Mouse (Mus musculus) liver, embryonic 11.5 days (tissue): ENCODE measurements at regions not wholly inside any gene's neighbourhood (a gene's known extent, or its start where the extent isn't known, plus 50 kb on each side); places are given as distances from the start of the nearest gene placed in this dataset.

Experiments
- ATAC-seq: fragments of 200-750 bp; cut with Nextera tagmentation; replicated peaks from 2 replicates; pipeline ENCODE4 v1.8.0; 2017; ENCODE audit warnings: moderate number of reproducible peaks, mild to moderate bottlenecking, moderate TSS enrichment, moderate library complexity; ENCODE audit not compliant: low FRiP score
- DNase-seq: peaks from one replicate; pipeline ENCODE4 v3.0.0-alpha.2; 2017; ENCODE audit warnings: low spot score
- H3K27ac ChIP-seq: fragments of 300-500 bp; sonication (generic); 2 replicates; pipeline ENCODE4 v1.5.1; 2014; ENCODE audit warnings: mild to moderate bottlenecking, low read depth, low read length, control low read depth
- H3K27me3 ChIP-seq: fragments of 300-500 bp; sonication (generic); replicated peaks from 2 replicates; pipeline ENCODE4 v1.6.1; 2014; ENCODE audit warnings: low read length, mixed read lengths; ENCODE audit not compliant: control insufficient read depth, insufficient read depth
- H3K36me3 ChIP-seq: fragments of 300-500 bp; sonication (generic); 2 replicates; pipeline ENCODE4 v1.6.1; 2014; ENCODE audit warnings: mild to moderate bottlenecking, low read length, moderate library complexity, mixed read lengths; ENCODE audit not compliant: control insufficient read depth, insufficient read depth
- H3K4me1 ChIP-seq: fragments of 300-500 bp; sonication (generic); replicated peaks from 2 replicates; pipeline ENCODE4 v1.6.1; 2014; ENCODE audit warnings: low read length, mixed read lengths; ENCODE audit not compliant: control insufficient read depth, insufficient read depth
- H3K4me2 ChIP-seq: fragments of 300-500 bp; sonication (generic); 2 replicates; pipeline ENCODE4 v1.6.1; 2014; ENCODE audit warnings: mild to moderate bottlenecking, control low read depth, moderate library complexity
- H3K4me3 ChIP-seq: fragments of 300-500 bp; sonication (generic); 2 replicates; pipeline ENCODE4 v1.5.1; 2014; ENCODE audit warnings: low read depth, low read length, control low read depth
- H3K9ac ChIP-seq: fragments of 300-500 bp; sonication (generic); 2 replicates; pipeline ENCODE4 v1.6.1; 2014; ENCODE audit warnings: low read depth, low read length, control low read depth
- H3K9me3 ChIP-seq: fragments of 300-500 bp; sonication (generic); 2 replicates; pipeline ENCODE4 v1.6.1; 2016; ENCODE audit warnings: low read length, inconsistent platforms, mixed read lengths; ENCODE audit not compliant: control insufficient read depth
- WGBS: fragments of 180-500 bp; shearing (Covaris S2); extraction: QIAGEN DNeasy Blood & Tissue Kit; methylation state at CpG from one replicate; pipeline ENCODE4 v1.1.7; 2014; 5-methylcytosine and 5-hydroxymethylcytosine counted together

DNA sequence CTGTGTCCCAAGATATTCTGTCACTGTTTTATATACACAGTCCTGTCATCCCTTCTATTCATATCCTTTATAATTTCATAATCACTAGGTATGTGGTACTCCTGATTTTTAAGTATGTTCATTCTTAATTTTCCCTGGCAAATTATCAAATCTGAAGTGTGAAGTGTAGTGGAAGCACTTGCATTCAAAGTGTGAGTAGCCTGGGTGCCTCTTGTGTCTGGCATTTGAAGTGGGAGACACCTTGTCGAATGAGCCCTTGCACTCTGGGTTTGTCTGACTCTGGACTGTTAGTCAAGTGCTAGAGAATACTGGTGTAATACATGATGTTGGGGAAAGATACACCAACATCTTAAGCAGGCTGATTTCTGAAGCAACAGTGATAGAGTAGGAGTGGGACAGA lies 852.6 kb downstream of the Efnb2 start:
- ATAC-seq (no peak), DNase-seq (no peak)
- no peaks in the 10 kb centered on the region for H3K9me3 ChIP-seq
- no peak overlapping the region for H3K27ac ChIP-seq
- H3K36me3 ChIP-seq, result no peaks in the 10 kb centered on the region
- H3K27me3 ChIP-seq, result no peaks in the 10 kb centered on the region
- WGBS, result 76% methylated on average over 1 of the region's 1 CpGs
- no peak overlapping the region for H3K4me2 ChIP-seq
- H3K4me1 ChIP-seq, result no peaks in the 10 kb centered on the region
- H3K4me3 ChIP-seq, result no peak overlapping the region
- H3K9ac ChIP-seq, result no peak overlapping the region

DNA sequence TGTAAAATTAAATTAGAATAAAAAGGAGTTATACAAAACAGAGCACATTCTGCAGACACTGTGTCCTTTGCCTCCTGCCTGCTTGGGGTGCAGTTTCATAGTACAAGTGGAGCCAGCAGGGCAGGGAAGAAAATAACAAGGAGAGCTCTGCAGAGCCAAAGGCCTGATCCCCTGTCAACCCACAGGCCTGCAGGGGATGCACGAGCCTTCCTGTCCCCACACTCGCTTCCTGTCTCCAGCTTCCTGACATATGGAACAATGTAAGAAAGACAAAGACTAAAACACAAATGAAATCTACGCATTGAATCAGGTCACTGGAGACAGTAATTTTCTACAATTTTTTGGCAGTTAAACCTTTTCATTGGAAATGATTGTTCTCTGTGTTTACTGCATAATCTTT lies 861.8 kb downstream of the Efnb2 start:
- Histone ChIP-seq H3K36me3 (no peaks in the 10 kb centered on the region), H3K4me3 (no peak overlapping the region), H3K27me3 (no peaks in the 10 kb centered on the region), H3K4me2 (no peak overlapping the region), H3K27ac (no peak overlapping the region), H3K9ac (no peak overlapping the region), H3K4me1 (no peaks in the 10 kb centered on the region), H3K9me3 (no peaks in the 10 kb centered on the region)
- DNase-seq (no peak), ATAC-seq (no peak)
- WGBS, result 57% methylated on average over 3 of the region's 3 CpGs

- no peak overlapping the region for H3K9ac ChIP-seq
- no peaks in the 10 kb centered on the region for H3K9me3 ChIP-seq
- ATAC-seq (no peak), DNase-seq (no peak)
- H3K27ac ChIP-seq, result no peak overlapping the region
- H3K27me3 ChIP-seq, result no peaks in the 10 kb centered on the region
- no peak overlapping the region for H3K4me3 ChIP-seq
- no peak overlapping the region for H3K4me2 ChIP-seq
- H3K36me3 ChIP-seq, result no peaks in the 10 kb centered on the region
- 82% methylated on average over 4 of the region's 4 CpGs for WGBS
- H3K4me1 ChIP-seq, result no peaks in the 10 kb centered on the region
These were observed 864.9 kb downstream of the Efnb2 start for GRCm38 (mm10) chr8:7796156-7796555.

DNA sequence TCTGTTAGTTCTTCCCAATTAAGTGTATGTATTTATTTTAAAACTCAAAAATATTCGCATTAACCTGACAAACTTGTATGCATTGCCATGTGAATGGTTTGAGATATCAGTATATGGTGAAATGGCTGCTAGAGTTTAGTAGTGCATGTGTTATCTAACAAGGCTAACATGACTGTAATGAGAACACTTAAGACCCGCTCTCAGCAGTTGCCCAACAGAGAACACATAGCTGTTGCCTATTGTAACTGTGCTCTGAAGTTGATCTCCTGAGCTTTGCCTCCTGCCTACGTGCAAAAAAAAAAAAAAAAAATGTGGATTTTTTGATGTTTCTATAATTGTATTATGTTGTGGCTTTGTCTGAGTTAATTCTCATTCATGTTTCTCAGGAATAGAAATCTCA lies 897.2 kb downstream of the Efnb2 start:
- Histone ChIP-seq H3K9me3 (no peaks in the 10 kb centered on the region), H3K36me3 (no peaks in the 10 kb centered on the region), H3K27ac (no peak overlapping the region), H3K4me3 (no peak overlapping the region), H3K27me3 (no peaks in the 10 kb centered on the region), H3K4me1 (no peaks in the 10 kb centered on the region), H3K9ac (no peak overlapping the region), H3K4me2 (no peak overlapping the region)
- WGBS, result 66% methylated on average over 3 of the region's 3 CpGs
- DNase-seq, result no peak
- no peak for ATAC-seq

GRCm38 (mm10) chr8:7760987-7761386 lies 900.1 kb downstream of the Efnb2 start:
- Histone ChIP-seq H3K4me3 (no peak overlapping the region), H3K27me3 (no peaks in the 10 kb centered on the region), H3K9me3 (no peaks in the 10 kb centered on the region), H3K4me2 (no peak overlapping the region), H3K36me3 (no peaks in the 10 kb centered on the region), H3K9ac (no peak overlapping the region), H3K4me1 (no peaks in the 10 kb centered on the region), H3K27ac (no peak overlapping the region)
- no peak for DNase-seq
- no peak for ATAC-seq
- WGBS, result 81% methylated on average over 4 of the region's 4 CpGs

DNA sequence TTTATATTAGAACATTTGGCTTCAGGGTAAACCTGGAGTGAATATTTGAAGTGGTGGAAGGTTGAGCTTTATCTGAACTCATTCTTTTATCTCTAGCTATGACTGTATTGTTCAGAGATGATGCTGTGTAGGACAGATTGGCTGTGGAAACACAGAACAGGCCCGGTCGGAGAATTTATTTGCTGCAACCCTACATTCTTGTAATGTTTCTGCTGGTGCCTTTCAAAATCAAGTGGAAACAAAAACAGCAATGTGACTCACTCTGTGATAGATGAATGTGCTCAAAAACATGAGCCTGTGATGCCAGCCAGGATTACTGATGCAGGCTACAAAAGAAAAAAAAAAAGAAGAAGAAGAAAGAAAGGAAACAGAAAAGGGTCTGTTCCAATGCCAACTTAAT lies 928.3 kb downstream of the Efnb2 start:
- no peaks in the 10 kb centered on the region for H3K9me3 ChIP-seq
- H3K4me3 ChIP-seq, result no peak overlapping the region
- H3K4me1 ChIP-seq, result no peaks in the 10 kb centered on the region
- no peak overlapping the region for H3K4me2 ChIP-seq
- no peaks in the 10 kb centered on the region for H3K27me3 ChIP-seq
- H3K27ac ChIP-seq, result no peak overlapping the region
- no peaks in the 10 kb centered on the region for H3K36me3 ChIP-seq
- DNase-seq, result no peak
- WGBS, result 62% methylated on average over 2 of the region's 2 CpGs
- no peak for ATAC-seq
- H3K9ac ChIP-seq, result no peak overlapping the region

DNA sequence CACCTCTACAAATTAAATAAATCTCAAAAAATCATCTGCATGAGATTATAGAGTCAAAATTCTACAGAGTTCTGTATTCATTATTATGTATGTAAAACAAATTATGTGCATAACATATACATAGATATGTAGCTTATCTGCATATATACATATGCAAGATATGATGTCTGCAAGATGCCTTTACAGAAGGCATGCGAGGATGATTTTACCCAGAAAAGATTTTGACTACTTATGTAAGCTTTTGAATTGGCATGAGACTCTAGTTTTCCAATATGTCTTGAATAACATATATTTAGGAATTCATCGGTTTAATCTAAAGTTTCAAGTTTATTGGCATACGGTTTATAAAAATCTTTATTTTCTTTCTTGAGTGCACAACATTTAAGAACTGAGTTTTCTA lies 939.2 kb downstream of the Efnb2 start:
- 93% methylated on average over 3 of the region's 3 CpGs for WGBS
- H3K27ac ChIP-seq, result no peak overlapping the region
- no peak overlapping the region for H3K4me2 ChIP-seq
- ATAC-seq (no peak), DNase-seq (no peak)
- H3K4me1 ChIP-seq, result no peaks in the 10 kb centered on the region
- H3K4me3 ChIP-seq, result no peak overlapping the region
- H3K36me3 ChIP-seq, result no peaks in the 10 kb centered on the region
- no peaks in the 10 kb centered on the region for H3K9me3 ChIP-seq
- no peak overlapping the region for H3K9ac ChIP-seq
- H3K27me3 ChIP-seq, result no peaks in the 10 kb centered on the region

GRCm38 (mm10) chr8:7718898-7719696 lies 941.9 kb downstream of the Efnb2 start:
- no peak overlapping the region for H3K4me2 ChIP-seq
- no peaks in the 10 kb centered on the region for H3K27me3 ChIP-seq
- WGBS, result 74% methylated on average over 5 of the region's 5 CpGs
- no peaks in the 10 kb centered on the region for H3K9me3 ChIP-seq
- H3K27ac ChIP-seq, result no peak overlapping the region
- DNase-seq, result no peak
- H3K4me1 ChIP-seq, result no peaks in the 10 kb centered on the region
- H3K9ac ChIP-seq, result no peak overlapping the region
- H3K4me3 ChIP-seq, result no peak overlapping the region
- ATAC-seq, result no peak
- no peaks in the 10 kb centered on the region for H3K36me3 ChIP-seq

GRCm38 (mm10) chr8:7710764-7711163 lies 950.3 kb downstream of the Efnb2 start:
- no peak for ATAC-seq
- no peak overlapping the region for H3K4me3 ChIP-seq
- H3K4me2 ChIP-seq, result no peak overlapping the region
- H3K27me3 ChIP-seq, result no peaks in the 10 kb centered on the region
- no peaks in the 10 kb centered on the region for H3K4me1 ChIP-seq
- no peak for DNase-seq
- H3K9me3 ChIP-seq, result no peaks in the 10 kb centered on the region
- 49% methylated on average over 1 of the region's 1 CpGs for WGBS
- H3K36me3 ChIP-seq, result no peaks in the 10 kb centered on the region
- H3K9ac ChIP-seq, result no peak overlapping the region
- H3K27ac ChIP-seq, result no peak overlapping the region
